Mouse (Mus musculus): ENCODE results near the gene Rasgrp4. TPM values are rescaled to one million over a fixed set of nuclear protein-coding genes. Genes with fewer than 3 reads are reported as not detected.

Rasgrp4 gene
- polyA plus RNA-seq, 1 experiment from 2014 or later = 0.76 TPM

- no peaks in the 10 kb centered on the region for H3K9me3 ChIP-seq
- no peak overlapping the region for H3K4me2 ChIP-seq
- H3K27me3 ChIP-seq (replicated peaks) = no peaks in the 10 kb centered on the region
- no peaks in the 10 kb centered on the region; the same call in 1 of the 2 replicates for H3K36me3 ChIP-seq
- no peak for ATAC-seq (ENCODE audit: insufficient read depth, low FRiP score, low read depth)
- H3K4me3 ChIP-seq (replicated peaks) = no peak overlapping the region
- WGBS = 59% methylated on average over 10 of the region's 10 CpGs
- no peak overlapping the region for H3K9ac ChIP-seq
- H3K4me1 ChIP-seq = peaks cover 5% of the 10 kb centered on the region; the same call in 1 of the 2 replicates
- no peak overlapping the region for H3K27ac ChIP-seq
These were observed 16.8 kb downstream of the Rasgrp4 start for GRCm38 (mm10) chr7:29151486-29151885.

- Histone ChIP-seq H3K4me1 (peaks cover 6% of the 10 kb centered on the region; the same call in 1 of the 2 replicates), H3K36me3 (no peaks in the 10 kb centered on the region; the same call in 1 of the 2 replicates), H3K9me3 (no peaks in the 10 kb centered on the region), H3K4me3 (replicated peaks) (no peak overlapping the region), H3K27me3 (replicated peaks) (0 out of 2 replicates have a peak, but pooled peaks cover 7% of the 10 kb centered on the region), H3K27ac (no peak overlapping the region), H3K9ac (no peak overlapping the region), H3K4me2 (no peak overlapping the region)
- ATAC-seq (ENCODE audit: insufficient read depth, low FRiP score, low read depth) = no peak
- WGBS = 93% methylated on average over 14 of the region's 14 CpGs
These were observed 19.5 kb downstream of the Rasgrp4 start for GRCm38 (mm10) chr7:29154018-29154720.

- Histone ChIP-seq H3K27ac (peak overlapping the region; percentile 91), H3K9me3 (no peaks in the 10 kb centered on the region), H3K9ac (peak overlapping the region; percentile 51), H3K36me3 (no peaks in the 10 kb centered on the region; the same call in 1 of the 2 replicates), H3K4me2 (peak overlapping the region; percentile 87), H3K4me1 (peaks cover 6% of the 10 kb centered on the region; the same call in 1 of the 2 replicates), H3K4me3 (replicated peaks) (peak overlapping the region; percentile 69), H3K27me3 (replicated peaks) (0 out of 2 replicates have a peak, but pooled peaks cover 7% of the 10 kb centered on the region)
- ATAC-seq (ENCODE audit: insufficient read depth, low FRiP score, low read depth) = peak; percentile 81
- WGBS = 7% methylated on average over 37 of the region's 37 CpGs
These were observed 20.7 kb downstream of the Rasgrp4 start for GRCm38 (mm10) chr7:29155196-29155837.

DNA sequence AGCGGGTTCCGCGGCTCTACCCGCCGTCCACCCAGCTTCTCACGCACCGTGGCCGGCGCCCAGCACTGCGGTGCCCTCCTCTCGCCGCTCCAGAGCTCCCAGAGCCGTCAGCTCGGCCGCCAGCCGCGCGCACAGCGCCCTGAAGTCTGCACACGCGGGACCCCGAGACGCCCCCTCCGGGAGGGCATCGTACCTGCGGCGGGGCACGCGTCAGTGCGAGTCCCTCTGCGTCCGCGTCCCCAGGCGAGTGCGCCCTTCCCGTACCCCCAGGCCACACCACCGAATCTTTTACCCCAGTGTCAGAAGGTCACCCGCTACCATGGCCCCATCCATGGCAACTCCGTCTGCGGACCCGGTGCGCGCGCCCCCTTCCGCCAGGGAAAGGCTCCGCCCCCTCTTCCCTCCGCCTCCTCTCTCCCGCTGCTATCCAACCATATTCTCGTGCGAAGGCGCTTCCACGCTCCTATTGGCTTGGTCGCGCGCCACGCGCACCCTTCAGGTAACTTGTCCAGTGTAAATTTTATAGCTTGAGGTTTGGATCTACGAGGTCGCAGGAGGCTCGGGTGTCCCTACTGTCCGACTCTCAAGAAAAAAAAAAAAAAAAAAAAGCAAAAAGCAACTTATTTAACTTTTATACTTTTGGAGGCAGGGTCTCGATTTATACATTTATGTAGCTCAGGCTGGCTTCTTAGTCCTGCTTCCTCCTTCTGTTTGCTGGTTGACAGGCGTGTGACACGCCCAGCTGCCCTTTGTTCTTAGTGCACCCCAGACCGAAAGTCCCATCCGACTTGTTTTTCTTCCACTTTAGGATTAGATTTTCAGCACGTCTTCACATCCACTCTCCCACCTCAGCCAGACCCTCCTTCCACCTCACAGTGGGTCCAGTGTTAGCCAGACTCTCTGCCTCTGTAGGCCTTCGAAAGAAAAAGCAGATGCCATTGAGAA is 21.5 kb downstream of the Rasgrp4 start, which contains the start of gene Fam98c:
Fam98c (minus strand) TSS at position 397 of the 945 bp plus-strand sequence.
- Histone ChIP-seq H3K9me3 (no peaks in the 10 kb centered on the region), H3K36me3 (no peaks in the 10 kb centered on the region; the same call in 1 of the 2 replicates), H3K27me3 (replicated peaks) (0 out of 2 replicates have a peak, but pooled peaks cover 7% of the 10 kb centered on the region), H3K9ac (peak within 1 kb of the TSS; percentile 51), H3K27ac (peak within 1 kb of the TSS; percentile 91), H3K4me1 (peaks cover 6% of the 10 kb centered on the region; the same call in 1 of the 2 replicates), H3K4me3 (replicated peaks) (peak within 1 kb of the TSS; percentile 69), H3K4me2 (peak within 1 kb of the TSS; percentile 87)
- peak; percentile 72 for ATAC-seq (ENCODE audit: insufficient read depth, low FRiP score, low read depth)
- 3% methylated on average over 68 of the region's 68 CpGs for WGBS

- no peak overlapping the region for H3K4me3 ChIP-seq (replicated peaks)
- H3K9me3 ChIP-seq = no peaks in the 10 kb centered on the region
- no peaks in the 10 kb centered on the region; the same call in 1 of the 2 replicates for H3K36me3 ChIP-seq
- H3K4me1 ChIP-seq = peaks cover 9% of the 10 kb centered on the region; the same call in 1 of the 2 replicates
- ATAC-seq (ENCODE audit: insufficient read depth, low FRiP score, low read depth) = no peak
- H3K27ac ChIP-seq = no peak overlapping the region
- H3K4me2 ChIP-seq = no peak overlapping the region
- 0 out of 2 replicates have a peak, but pooled peaks cover 7% of the 10 kb centered on the region for H3K27me3 ChIP-seq (replicated peaks)
- no peak overlapping the region for H3K9ac ChIP-seq
- 3% methylated on average over 5 of the region's 5 CpGs for WGBS
These were observed 23.6 kb downstream of the Rasgrp4 start for GRCm38 (mm10) chr7:29158264-29158663.

GRCm38 (mm10) chr7:29162294-29162693 is 27.6 kb downstream of the Rasgrp4 start:
- no peak for ATAC-seq (ENCODE audit: insufficient read depth, low FRiP score, low read depth)
- WGBS = 65% methylated on average over 5 of the region's 5 CpGs
- H3K36me3 ChIP-seq = no peaks in the 10 kb centered on the region

GRCm38 (mm10) chr7:29162750-29163525 is 28.3 kb downstream of the Rasgrp4 start:
- Histone ChIP-seq H3K36me3 (no peaks in the 10 kb centered on the region), H3K9ac (no peak overlapping the region), H3K4me2 (peak overlapping the region; percentile 9; the same call in 1 of the 2 replicates), H3K4me1 (0 out of 2 replicates have a peak, but pooled peaks cover 3% of the 10 kb centered on the region), H3K27me3 (replicated peaks) (0 out of 2 replicates have a peak, but pooled peaks cover 11% of the 10 kb centered on the region), H3K4me3 (replicated peaks) (no peak overlapping the region), H3K9me3 (no peaks in the 10 kb centered on the region), H3K27ac (no peak overlapping the region)
- WGBS = 21% methylated on average over 9 of the region's 9 CpGs
- peak; percentile 76 for ATAC-seq (ENCODE audit: insufficient read depth, low FRiP score, low read depth)

More at GRCm38 (mm10) chr7:29162294-29162693, 27.6 kb downstream of the Rasgrp4 start:
- H3K27ac ChIP-seq = no peak overlapping the region
- H3K27me3 ChIP-seq (replicated peaks) = 0 out of 2 replicates have a peak, but pooled peaks cover 7% of the 10 kb centered on the region
- H3K4me1 ChIP-seq = 0 out of 2 replicates have a peak, but pooled peaks cover 3% of the 10 kb centered on the region
- H3K4me3 ChIP-seq (replicated peaks) = no peak overlapping the region
- peak overlapping the region; percentile 9; the same call in 1 of the 2 replicates for H3K4me2 ChIP-seq
- H3K9ac ChIP-seq = no peak overlapping the region
- H3K9me3 ChIP-seq = no peaks in the 10 kb centered on the region

DNA sequence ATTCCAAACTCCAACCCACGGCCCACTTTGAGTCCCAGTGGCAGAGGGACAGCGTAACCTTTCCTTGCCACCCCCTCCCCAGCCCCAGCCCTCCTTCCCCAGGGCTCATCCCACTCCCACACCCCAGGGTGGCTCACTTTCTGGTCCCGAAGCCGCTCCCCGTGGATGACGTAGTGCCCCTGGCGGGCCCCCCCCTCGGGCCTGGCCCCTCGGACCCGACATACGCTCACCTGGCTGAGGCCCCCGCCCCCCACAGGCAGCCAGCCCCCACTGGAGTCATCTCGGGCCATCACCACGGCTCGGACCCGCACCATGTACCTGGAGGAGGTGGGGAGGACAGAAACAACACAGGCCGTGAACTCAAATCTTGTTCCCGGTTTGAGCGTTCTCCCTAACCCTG is 33.0 kb downstream of the Rasgrp4 start:
- Histone ChIP-seq H3K9me3 (no peaks in the 10 kb centered on the region), H3K4me2 (no peak overlapping the region), H3K4me1 (peaks cover 24% of the 10 kb centered on the region), H3K36me3 (0 out of 2 replicates have a peak, but pooled peaks cover under 1% of the 10 kb centered on the region), H3K4me3 (replicated peaks) (no peak overlapping the region), H3K9ac (no peak overlapping the region), H3K27me3 (replicated peaks) (peaks cover 24% of the 10 kb centered on the region), H3K27ac (no peak overlapping the region)
- no peak for ATAC-seq (ENCODE audit: insufficient read depth, low FRiP score, low read depth)
- WGBS = 27% methylated on average over 18 of the region's 19 CpGs

DNA sequence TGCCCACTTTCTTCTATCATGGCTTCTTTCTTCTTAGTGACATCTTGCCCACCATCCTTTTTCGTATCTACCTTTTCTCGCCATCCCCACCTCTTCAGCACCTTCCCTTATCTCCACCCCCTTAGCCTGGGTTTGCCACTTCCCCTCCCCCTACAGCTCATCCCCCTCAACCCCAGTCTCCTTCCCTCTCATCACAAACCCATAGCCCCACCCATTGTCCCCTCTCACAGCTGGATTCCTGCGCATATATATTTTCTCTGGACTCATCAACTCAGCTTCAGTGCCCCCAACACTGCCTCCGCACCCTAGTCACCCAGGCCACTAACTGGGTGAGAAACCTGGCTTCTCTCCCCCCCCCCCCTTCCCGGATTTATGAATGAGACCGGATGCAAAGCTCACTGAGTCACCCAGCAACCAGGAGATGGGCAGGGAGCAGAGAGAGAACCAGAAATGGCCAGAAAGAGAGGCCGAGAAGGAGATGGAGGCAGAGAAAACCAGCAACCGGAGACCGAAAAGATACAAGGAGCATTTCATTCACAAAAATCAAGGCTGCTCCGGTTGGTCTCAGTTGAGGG is 33.6 kb downstream of the Rasgrp4 start:
- peaks cover 29% of the 10 kb centered on the region for H3K27me3 ChIP-seq (replicated peaks)

DNA sequence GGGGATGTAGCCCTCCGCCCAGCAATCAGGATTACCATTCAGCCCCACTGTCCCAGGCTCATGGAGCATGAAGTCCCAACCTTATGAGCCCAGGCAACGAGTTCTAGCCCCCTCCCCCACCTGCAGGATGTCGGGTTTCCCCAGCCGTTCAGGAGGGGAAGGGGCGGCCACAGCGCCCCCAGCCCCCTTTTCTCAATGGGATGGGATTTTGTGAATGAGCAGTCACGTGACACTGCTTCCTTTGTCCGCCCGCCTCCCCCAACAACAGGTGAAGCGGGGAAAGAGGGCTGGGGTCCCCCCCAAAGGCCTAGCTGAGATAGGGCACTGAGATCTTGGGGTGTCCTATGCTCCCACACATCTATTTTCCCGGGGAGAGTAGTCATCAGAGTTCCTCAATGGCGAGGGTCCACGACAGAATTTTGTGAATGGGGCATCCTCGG is 34.2 kb downstream of the Rasgrp4 start:
- 0 out of 2 replicates have a peak, but pooled peaks cover 6% of the 10 kb centered on the region for H3K36me3 ChIP-seq
- peak overlapping the region; percentile 25; the same call in 1 of the 2 replicates for H3K9ac ChIP-seq
- no peak for ATAC-seq (ENCODE audit: insufficient read depth, low FRiP score, low read depth)
- H3K4me2 ChIP-seq = peak overlapping the region; percentile 81
- H3K4me1 ChIP-seq = peaks cover 24% of the 10 kb centered on the region
- 0% methylated on average over 14 of the region's 14 CpGs for WGBS
- 0 out of 2 replicates have a peak overlapping the region, but pooled peaks have one; percentile 83 for H3K27ac ChIP-seq
- peak overlapping the region; percentile 62 for H3K4me3 ChIP-seq (replicated peaks)
- no peaks in the 10 kb centered on the region for H3K9me3 ChIP-seq
- peaks cover 35% of the 10 kb centered on the region for H3K27me3 ChIP-seq (replicated peaks)

More for the DNA sequence above, 33.6 kb downstream of the Rasgrp4 start:
- no peak for ATAC-seq (ENCODE audit: insufficient read depth, low FRiP score, low read depth)
- peak overlapping the region; percentile 62 for H3K4me3 ChIP-seq (replicated peaks)
- H3K9me3 ChIP-seq = no peaks in the 10 kb centered on the region
- H3K4me1 ChIP-seq = peaks cover 24% of the 10 kb centered on the region
- H3K36me3 ChIP-seq = 0 out of 2 replicates have a peak, but pooled peaks cover 3% of the 10 kb centered on the region
- 12% methylated on average over 10 of the region's 10 CpGs for WGBS
- no peak overlapping the region for H3K27ac ChIP-seq
- H3K9ac ChIP-seq = no peak overlapping the region
- H3K4me2 ChIP-seq = peak overlapping the region; percentile 81

All from stomach, embryonic 15.5 days (tissue).